Mouse (Mus musculus): ENCODE results near the gene Grb7. TPM values are rescaled to one million over a fixed set of nuclear protein-coding genes. Genes with fewer than 3 reads are reported as not detected.

Grb7 gene
- polyA plus RNA-seq, 1 experiment, result 2.4 TPM

- H3K27me3 ChIP-seq (ENCODE audit: control insufficient read depth, insufficient read depth, low read length), result no peaks in the 10 kb centered on the region
- no peak overlapping the region for H3K27ac ChIP-seq (ENCODE audit: control insufficient read depth, insufficient read depth, low read depth, low read length)
- TF ChIP-seq POLR2A (IDR thresholded peaks at IDR 0.05; ENCODE audit: control insufficient read depth, low read depth, low read length) (no peak), CTCF (IDR thresholded peaks at IDR 0.05; ENCODE audit: control insufficient read depth, insufficient read depth, insufficient replicate concordance, low read depth, low read length) (no peak)
- H3K4me3 ChIP-seq (ENCODE audit: control insufficient read depth, low read depth, low read length), result no peak overlapping the region
- peaks cover 20% of the 10 kb centered on the region for H3K4me1 ChIP-seq (ENCODE audit: control insufficient read depth, insufficient read depth, low read length)
- H3K36me3 ChIP-seq (ENCODE audit: control insufficient read depth, insufficient read depth, low read length), result no peaks in the 10 kb centered on the region
These were observed 13.7 kb downstream of the Grb7 start for GRCm38 (mm10) chr11:98459860-98460259.

GRCm38 (mm10) chr11:98461109-98461720, 15.0 kb downstream of the Grb7 start:
- no peak for TF ChIP-seq POLR2A (IDR thresholded peaks at IDR 0.05; ENCODE audit: control insufficient read depth, low read depth, low read length)
- H3K27me3 ChIP-seq (ENCODE audit: control insufficient read depth, insufficient read depth, low read length), result no peaks in the 10 kb centered on the region

GRCm38 (mm10) chr11:98462255-98462654, 16.1 kb downstream of the Grb7 start:
- H3K27ac ChIP-seq (ENCODE audit: control insufficient read depth, insufficient read depth, low read depth, low read length), result no peak overlapping the region
- peaks cover 16% of the 10 kb centered on the region for H3K4me1 ChIP-seq (ENCODE audit: control insufficient read depth, insufficient read depth, low read length)
- H3K36me3 ChIP-seq (ENCODE audit: control insufficient read depth, insufficient read depth, low read length), result no peaks in the 10 kb centered on the region
- TF ChIP-seq CTCF (IDR thresholded peaks at IDR 0.05; ENCODE audit: control insufficient read depth, insufficient read depth, insufficient replicate concordance, low read depth, low read length) (no peak), POLR2A (IDR thresholded peaks at IDR 0.05; ENCODE audit: control insufficient read depth, low read depth, low read length) (no peak)
- H3K4me3 ChIP-seq (ENCODE audit: control insufficient read depth, low read depth, low read length), result no peak overlapping the region
- no peaks in the 10 kb centered on the region for H3K27me3 ChIP-seq (ENCODE audit: control insufficient read depth, insufficient read depth, low read length)

More at GRCm38 (mm10) chr11:98461109-98461720, 15.0 kb downstream of the Grb7 start:
- peaks cover 20% of the 10 kb centered on the region for H3K4me1 ChIP-seq (ENCODE audit: control insufficient read depth, insufficient read depth, low read length)
- H3K4me3 ChIP-seq (ENCODE audit: control insufficient read depth, low read depth, low read length), result no peak overlapping the region
- no peak overlapping the region for H3K27ac ChIP-seq (ENCODE audit: control insufficient read depth, insufficient read depth, low read depth, low read length)
- H3K36me3 ChIP-seq (ENCODE audit: control insufficient read depth, insufficient read depth, low read length), result no peaks in the 10 kb centered on the region

GRCm38 (mm10) chr11:98463911-98464310, 17.7 kb downstream of the Grb7 start:
- Histone ChIP-seq H3K4me3 (ENCODE audit: control insufficient read depth, low read depth, low read length) (no peak overlapping the region), H3K27me3 (ENCODE audit: control insufficient read depth, insufficient read depth, low read length) (no peaks in the 10 kb centered on the region), H3K27ac (ENCODE audit: control insufficient read depth, insufficient read depth, low read depth, low read length) (no peak overlapping the region), H3K36me3 (ENCODE audit: control insufficient read depth, insufficient read depth, low read length) (no peaks in the 10 kb centered on the region), H3K4me1 (ENCODE audit: control insufficient read depth, insufficient read depth, low read length) (peaks cover 2% of the 10 kb centered on the region)
- no peak for TF ChIP-seq CTCF (IDR thresholded peaks at IDR 0.05; ENCODE audit: control insufficient read depth, insufficient read depth, insufficient replicate concordance, low read depth, low read length)
- no peak for TF ChIP-seq POLR2A (IDR thresholded peaks at IDR 0.05; ENCODE audit: control insufficient read depth, low read depth, low read length)

- H3K27ac ChIP-seq (ENCODE audit: control insufficient read depth, insufficient read depth, low read depth, low read length), result no peak overlapping the region
- no peaks in the 10 kb centered on the region for H3K36me3 ChIP-seq (ENCODE audit: control insufficient read depth, insufficient read depth, low read length)
- H3K27me3 ChIP-seq (ENCODE audit: control insufficient read depth, insufficient read depth, low read length), result no peaks in the 10 kb centered on the region
- TF ChIP-seq POLR2A (IDR thresholded peaks at IDR 0.05; ENCODE audit: control insufficient read depth, low read depth, low read length), result no peak
- no peak for TF ChIP-seq CTCF (IDR thresholded peaks at IDR 0.05; ENCODE audit: control insufficient read depth, insufficient read depth, insufficient replicate concordance, low read depth, low read length)
- no peaks in the 10 kb centered on the region; the same call in 1 of the 2 replicates for H3K4me1 ChIP-seq (ENCODE audit: control insufficient read depth, insufficient read depth, low read length)
- H3K4me3 ChIP-seq (ENCODE audit: control insufficient read depth, low read depth, low read length), result no peak overlapping the region
These were observed 18.3 kb downstream of the Grb7 start for GRCm38 (mm10) chr11:98464516-98464915.

- no peak for TF ChIP-seq POLR2A (IDR thresholded peaks at IDR 0.05; ENCODE audit: control insufficient read depth, low read depth, low read length)
- no peak for TF ChIP-seq CTCF (IDR thresholded peaks at IDR 0.05; ENCODE audit: control insufficient read depth, insufficient read depth, insufficient replicate concordance, low read depth, low read length)
- H3K4me1 ChIP-seq (ENCODE audit: control insufficient read depth, insufficient read depth, low read length), result no peaks in the 10 kb centered on the region
- H3K4me3 ChIP-seq (ENCODE audit: control insufficient read depth, low read depth, low read length), result no peak overlapping the region
- H3K27ac ChIP-seq (ENCODE audit: control insufficient read depth, insufficient read depth, low read depth, low read length), result no peak overlapping the region
- no peaks in the 10 kb centered on the region for H3K27me3 ChIP-seq (ENCODE audit: control insufficient read depth, insufficient read depth, low read length)
- no peaks in the 10 kb centered on the region for H3K36me3 ChIP-seq (ENCODE audit: control insufficient read depth, insufficient read depth, low read length)
These were observed 23.8 kb downstream of the Grb7 start for GRCm38 (mm10) chr11:98469761-98470714.

GRCm38 (mm10) chr11:98470795-98471194, 24.6 kb downstream of the Grb7 start:
- no peak for TF ChIP-seq CTCF (IDR thresholded peaks at IDR 0.05; ENCODE audit: control insufficient read depth, insufficient read depth, insufficient replicate concordance, low read depth, low read length)
- TF ChIP-seq POLR2A (IDR thresholded peaks at IDR 0.05; ENCODE audit: control insufficient read depth, low read depth, low read length), result no peak
- no peak overlapping the region for H3K27ac ChIP-seq (ENCODE audit: control insufficient read depth, insufficient read depth, low read depth, low read length)
- H3K36me3 ChIP-seq (ENCODE audit: control insufficient read depth, insufficient read depth, low read length), result no peaks in the 10 kb centered on the region
- H3K4me3 ChIP-seq (ENCODE audit: control insufficient read depth, low read depth, low read length), result no peak overlapping the region
- no peaks in the 10 kb centered on the region for H3K27me3 ChIP-seq (ENCODE audit: control insufficient read depth, insufficient read depth, low read length)
- no peaks in the 10 kb centered on the region for H3K4me1 ChIP-seq (ENCODE audit: control insufficient read depth, insufficient read depth, low read length)
